Mouse (Mus musculus): ENCODE measurements around the gene Dnaic2. TPM values are rescaled to one million over a fixed set of nuclear protein-coding genes. Genes with fewer than 3 reads are reported as not detected.

Dnaic2 gene
- total RNA-seq, 2 experiments from 2014 or later, result 1.7 to 2.0 TPM

GRCm38 (mm10) chr11:114699511-114699910 lies 27.7 kb upstream of the Dnaic2 start:
- no peak for DNase-seq (ENCODE audit: low spot score in 2 of 2)

DNA sequence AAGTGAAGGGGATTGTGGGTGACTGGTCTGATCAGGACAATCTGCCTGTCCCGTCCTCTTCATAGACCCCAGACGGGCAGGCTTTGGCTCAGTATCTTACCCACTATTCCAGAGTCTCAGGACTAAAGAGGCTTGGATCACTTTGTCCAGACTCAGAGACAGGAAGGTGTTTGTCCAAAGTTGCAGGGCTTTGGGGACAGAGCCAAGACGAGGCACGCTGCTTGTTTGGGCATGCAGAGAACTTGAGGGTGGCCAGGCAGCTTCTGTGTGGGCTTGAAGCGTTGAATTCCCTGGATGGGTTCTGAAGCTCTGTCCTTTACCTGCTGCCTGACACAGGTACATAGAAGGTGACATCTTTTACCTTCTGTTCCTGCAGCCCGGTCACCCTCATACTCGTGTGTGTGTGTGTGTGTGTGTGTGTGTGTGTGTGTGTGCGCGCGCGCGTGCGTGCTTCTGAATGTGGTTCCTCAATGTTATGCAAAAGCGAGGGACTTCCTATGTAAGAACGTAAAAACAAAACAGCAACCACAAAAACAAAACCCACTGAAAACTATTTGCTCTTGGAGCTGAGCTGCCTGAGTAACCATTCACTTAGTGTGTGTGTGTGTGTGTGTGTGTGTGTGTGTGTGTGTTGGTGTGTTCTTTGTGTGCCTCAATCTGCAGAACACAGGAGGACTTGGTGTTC lies 24.8 kb upstream of the Dnaic2 start:
- no peak for DNase-seq (ENCODE audit: low spot score in 2 of 2)

DNA sequence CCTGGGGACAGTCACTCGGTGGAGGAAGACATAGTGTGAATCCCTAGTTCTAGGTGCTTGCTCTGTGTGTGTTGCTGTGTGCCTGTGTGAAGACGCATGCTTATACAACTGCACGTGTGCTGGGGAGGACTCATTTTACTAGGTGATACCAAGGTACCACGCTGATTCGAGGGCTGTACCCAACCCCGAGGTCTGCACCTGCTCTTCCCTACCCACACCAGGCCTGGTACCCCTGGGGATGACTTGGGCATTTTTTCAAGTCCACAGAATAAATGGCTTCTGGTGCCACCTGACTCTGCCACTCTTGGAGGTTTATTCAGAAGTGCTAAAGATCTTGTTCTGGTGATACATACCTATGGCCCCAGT lies 24.2 kb upstream of the Dnaic2 start:
- no peak for DNase-seq (ENCODE audit: low spot score in 2 of 2)

DNA sequence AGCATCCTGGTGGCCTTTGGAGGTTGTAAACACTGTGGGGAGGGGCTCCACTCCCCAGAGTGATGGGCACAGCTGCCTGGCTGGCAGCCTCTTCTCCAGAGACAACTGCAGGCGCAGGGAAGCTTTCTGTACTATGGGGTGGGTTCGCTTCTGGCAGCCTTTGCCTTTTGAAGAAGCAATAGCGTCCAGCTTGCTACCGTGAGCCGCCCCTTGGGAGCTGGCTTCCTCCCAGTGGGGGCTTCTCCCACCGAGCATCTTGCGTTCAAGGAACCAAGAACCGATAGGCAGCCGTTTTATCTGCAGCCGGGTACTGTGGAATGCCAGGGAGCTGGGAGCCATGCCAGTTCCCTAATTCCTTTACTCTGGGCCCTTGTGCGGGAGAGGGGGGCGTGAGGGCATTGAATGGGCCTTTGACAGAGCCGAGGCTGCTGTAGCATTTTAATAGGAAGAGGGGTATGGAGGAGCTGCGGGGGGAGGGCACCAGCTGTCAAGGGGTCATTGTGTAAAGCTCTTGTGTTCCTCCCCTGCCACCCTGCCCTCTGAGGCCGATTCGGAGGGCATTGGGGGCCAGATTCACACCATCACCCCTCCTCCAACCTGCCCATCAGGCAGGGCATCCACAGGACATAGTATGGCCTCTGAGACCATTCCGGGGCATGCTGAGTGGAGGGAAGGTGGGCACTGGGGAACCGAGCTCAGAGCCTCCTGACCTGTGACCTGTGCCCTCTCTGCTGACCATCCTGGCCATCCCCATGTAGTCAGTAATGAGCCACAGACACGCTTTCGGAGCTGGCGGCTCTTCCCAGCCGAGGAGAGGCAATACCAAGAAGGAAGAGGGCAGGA lies 22.9 kb upstream of the Dnaic2 start:
- DNase-seq (ENCODE audit: low spot score in 2 of 2), result no peak

DNA sequence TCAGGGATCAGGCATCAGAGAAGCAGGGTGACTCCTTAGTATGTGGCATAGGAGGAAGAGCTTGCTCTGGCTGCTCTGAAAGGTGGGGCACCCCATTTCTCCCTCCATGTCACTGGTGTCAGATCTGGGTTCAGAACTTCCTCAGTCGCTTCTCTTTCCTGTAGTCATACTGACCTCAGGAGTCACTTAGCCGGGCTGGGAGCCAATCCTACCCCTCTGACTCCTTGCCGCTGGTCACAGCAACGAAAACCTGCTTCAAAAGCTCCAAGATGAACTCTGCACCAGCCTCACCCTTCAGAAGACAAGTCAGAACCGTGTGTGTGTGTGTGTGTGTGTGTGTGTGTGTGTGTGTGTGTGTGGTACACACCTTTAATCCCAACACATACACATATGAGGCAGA lies 20.9 kb upstream of the Dnaic2 start:
- DNase-seq (ENCODE audit: low spot score in 2 of 2), result no peak

DNA sequence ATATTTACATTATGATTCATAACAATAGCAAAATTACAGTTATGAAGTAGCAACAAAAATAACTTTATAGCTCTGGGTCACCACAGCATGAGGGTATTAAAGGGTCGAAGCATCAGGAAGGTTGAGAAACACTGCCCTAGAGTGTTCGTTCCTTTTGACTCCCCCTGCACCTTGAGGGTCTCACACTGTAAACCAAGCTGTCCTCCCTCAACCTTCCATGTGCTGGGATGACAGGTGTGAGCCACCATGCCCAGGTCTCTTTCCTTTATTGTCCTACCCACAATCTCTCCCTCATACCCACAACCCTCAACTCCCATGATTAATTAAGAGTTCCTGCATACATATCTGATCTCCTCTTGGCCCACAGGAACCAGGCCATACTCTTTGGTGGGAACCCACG lies 15.8 kb upstream of the Dnaic2 start:
- DNase-seq (ENCODE audit: low spot score in 2 of 2), result no peak

- no peak for DNase-seq (ENCODE audit: low spot score in 2 of 2)
These were observed 15.3 kb upstream of the Dnaic2 start for GRCm38 (mm10) chr11:114711861-114712260.

- no peak for DNase-seq (ENCODE audit: low spot score in 2 of 2)
These were observed 12.7 kb upstream of the Dnaic2 start for GRCm38 (mm10) chr11:114714526-114714925.

GRCm38 (mm10) chr11:114715531-114715930 lies 11.7 kb upstream of the Dnaic2 start:
- no peak for DNase-seq (ENCODE audit: low spot score in 2 of 2)

DNA sequence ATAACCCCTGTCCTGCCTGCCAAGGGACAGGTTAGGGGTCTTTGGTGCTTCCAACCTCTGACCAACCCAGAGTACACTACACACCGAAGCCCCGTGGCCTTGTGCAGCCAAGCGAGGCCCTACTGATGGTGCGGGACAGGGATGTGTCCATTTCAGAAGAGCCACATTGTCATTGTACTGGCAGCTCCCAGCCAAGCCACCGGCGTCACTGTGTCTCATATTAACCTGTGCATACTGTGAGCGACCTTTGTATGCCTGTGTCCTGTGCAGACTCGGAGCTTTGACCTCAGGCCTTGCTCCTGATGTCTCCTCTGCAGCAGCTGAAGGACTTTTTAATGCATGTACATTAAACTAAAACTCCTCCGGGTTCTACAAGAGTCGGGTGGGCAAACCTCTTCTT lies 6.7 kb upstream of the Dnaic2 start:
- DNase-seq (ENCODE audit: low spot score in 2 of 2), result no peak

DNA sequence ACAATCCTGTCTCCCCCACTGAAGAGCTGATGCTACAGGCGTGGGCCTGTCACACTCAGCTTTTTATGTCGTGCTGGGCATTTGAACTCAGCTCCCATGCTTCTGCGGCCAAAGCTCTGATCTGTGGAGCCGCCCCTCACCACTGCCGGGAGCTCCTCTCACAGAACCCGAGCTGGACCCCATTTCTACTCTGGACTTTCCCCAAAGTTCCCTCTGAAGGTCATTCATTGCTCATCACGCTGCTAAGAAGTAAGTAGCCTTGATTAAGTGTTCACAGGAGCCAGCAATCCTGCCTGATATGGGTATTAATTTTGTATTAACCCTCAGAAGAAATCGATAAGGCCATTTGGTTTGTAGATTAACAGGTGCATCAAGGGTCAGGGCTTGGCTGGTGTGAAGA lies 4.8 kb upstream of the Dnaic2 start:
- DNase-seq (ENCODE audit: low spot score in 2 of 2), result no peak

- no peak for DNase-seq (ENCODE audit: low spot score in 2 of 2)
These were observed 4.2 kb upstream of the Dnaic2 start for GRCm38 (mm10) chr11:114723030-114723429.

- DNase-seq (ENCODE audit: low spot score in 2 of 2), result no peak
These were observed 2.2 kb upstream of the Dnaic2 start for GRCm38 (mm10) chr11:114724787-114725590.

DNA sequence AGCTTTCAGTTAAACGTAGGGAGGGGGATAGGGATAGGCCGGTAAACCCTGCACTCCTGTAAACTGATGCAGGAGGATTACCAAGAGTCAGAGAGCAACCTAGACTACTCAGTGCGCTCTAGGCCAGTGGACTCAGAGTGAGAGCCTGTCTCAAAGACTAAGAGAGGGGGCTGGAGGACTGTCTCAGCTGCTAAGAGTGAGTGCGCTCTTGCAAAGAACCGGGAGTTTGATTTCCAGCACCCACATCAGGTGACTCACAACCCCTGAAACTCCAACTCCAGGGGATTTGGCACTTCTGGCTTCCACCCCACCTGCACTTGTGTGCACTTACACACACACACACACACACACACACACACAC lies 598 bp downstream of the Dnaic2 start:
- no peak for DNase-seq (ENCODE audit: low spot score in 2 of 2)

GRCm38 (mm10) chr11:114728333-114728732 lies 1.1 kb downstream of the Dnaic2 start:
- no peak for DNase-seq (ENCODE audit: low spot score in 2 of 2)

- DNase-seq (ENCODE audit: low spot score in 2 of 2), result no peak
These were observed 2.7 kb downstream of the Dnaic2 start for GRCm38 (mm10) chr11:114729832-114730363.

- no peak for DNase-seq (ENCODE audit: low spot score in 2 of 2)
These were observed 4.5 kb downstream of the Dnaic2 start for GRCm38 (mm10) chr11:114731711-114732110.

- DNase-seq (ENCODE audit: low spot score in 2 of 2), result no peak
These were observed 5.7 kb downstream of the Dnaic2 start for GRCm38 (mm10) chr11:114732890-114733289.

- DNase-seq (ENCODE audit: low spot score in 2 of 2), result no peak
These were observed 8.9 kb downstream of the Dnaic2 start for GRCm38 (mm10) chr11:114736111-114736510.

GRCm38 (mm10) chr11:114736913-114737624 lies 9.9 kb downstream of the Dnaic2 start:
- DNase-seq (ENCODE audit: low spot score in 2 of 2), result no peak

DNA sequence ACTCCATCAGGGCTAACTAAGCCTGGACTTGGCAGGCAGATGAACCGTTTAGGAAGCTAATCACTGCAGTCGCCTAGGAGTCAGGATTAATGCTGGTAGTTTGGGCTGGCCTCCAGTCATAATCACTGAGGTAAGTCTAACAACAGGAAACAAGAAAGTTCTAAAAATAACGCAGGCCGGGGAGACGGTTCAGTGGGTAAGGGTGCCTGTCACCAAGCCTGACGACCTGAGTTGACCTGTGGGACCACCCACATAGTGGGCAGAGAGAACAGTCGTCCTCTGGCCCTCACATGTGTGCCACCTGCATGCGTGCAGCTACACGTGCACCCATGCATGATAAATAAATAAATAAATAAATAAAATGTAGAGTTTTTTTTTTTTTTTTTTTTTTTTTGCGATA lies 13.4 kb downstream of the Dnaic2 start:
- no peak for DNase-seq (ENCODE audit: low spot score in 2 of 2)
